Mouse (Mus musculus) MEL (cell line): ENCODE data around the gene Ccdc34.

ENCODE experiments used
- BHLHE40 ChIP-seq: IDR thresholded peaks from 2 replicates; pipeline ENCODE4 v1.6.1; 2012; ENCODE audit warnings: low read depth, mild to moderate bottlenecking, inconsistent platforms, low read length, improper control_type of control experiment, borderline replicate concordance
- CHD1 ChIP-seq: IDR thresholded peaks from 2 replicates; pipeline ENCODE4 v1.6.1; 2012; ENCODE audit warnings: low read depth, mild to moderate bottlenecking, inconsistent platforms, low read length, improper control_type of control experiment
- CTCF ChIP-seq, 3 experiments: IDR thresholded peaks in 2 of 3; conservative IDR thresholded peaks in 1 of 3; 2 replicates each; pipeline ENCODE4 v1.5.1; 2011 to 2012; ENCODE audit warnings: low read length in 3 of 3, low read depth in 2 of 3, mild to moderate bottlenecking in 2 of 3, improper control_type of control experiment in 1 of 3, inconsistent platforms in 1 of 3, mixed read lengths in 1 of 3, moderate library complexity in 1 of 3; ENCODE audit not compliant: control insufficient read depth in 1 of 3, insufficient read depth in 1 of 3, poor library complexity in 1 of 3, severe bottlenecking in 1 of 3
- ELF1 ChIP-seq: IDR thresholded peaks from 2 replicates; pipeline ENCODE4 v1.6.1; 2014; ENCODE audit warnings: low read depth, mild to moderate bottlenecking, inconsistent platforms, low read length, improper control_type of control experiment, moderate library complexity
- JUND ChIP-seq: IDR thresholded peaks from 2 replicates; pipeline ENCODE4 v1.6.1; 2011; ENCODE audit warnings: low read depth, mild to moderate bottlenecking, improper control_type of control experiment, low read length
- MYC ChIP-seq: IDR thresholded peaks from 2 replicates; pipeline ENCODE4 v1.6.1; 2011; ENCODE audit warnings: low read depth, mild to moderate bottlenecking, low read length, improper control_type of control experiment, moderate library complexity
- POLR2A ChIP-seq, 2 experiments: IDR thresholded peaks; 2 replicates each; pipeline ENCODE4 v1.6.1; 2011 to 2012; ENCODE audit warnings: low read length in 2 of 2, mild to moderate bottlenecking in 2 of 2, control low read depth in 1 of 2, improper control_type of control experiment in 1 of 2, low read depth in 1 of 2, moderate library complexity in 1 of 2; ENCODE audit not compliant: control insufficient read depth in 1 of 2, insufficient read depth in 1 of 2, poor library complexity in 1 of 2
- TAL1 ChIP-seq: IDR thresholded peaks from 2 replicates; pipeline ENCODE4 v1.6.1; 2012; ENCODE audit warnings: mild to moderate bottlenecking, inconsistent platforms, low read length, moderate library complexity, mixed read lengths
- USF2 ChIP-seq, 2 experiments: IDR thresholded peaks; 2 replicates each; pipeline ENCODE4 v1.6.1; 2011 to 2012; ENCODE audit warnings: improper control_type of control experiment in 2 of 2, low read length in 2 of 2, borderline replicate concordance in 1 of 2, inconsistent platforms in 1 of 2, low read depth in 1 of 2, mild to moderate bottlenecking in 1 of 2; ENCODE audit not compliant: insufficient read depth in 1 of 2
- ZNF384 ChIP-seq: IDR thresholded peaks from 2 replicates; pipeline ENCODE4 v1.6.1; 2012; ENCODE audit warnings: low read depth, mild to moderate bottlenecking, inconsistent platforms, low read length, improper control_type of control experiment

DNA sequence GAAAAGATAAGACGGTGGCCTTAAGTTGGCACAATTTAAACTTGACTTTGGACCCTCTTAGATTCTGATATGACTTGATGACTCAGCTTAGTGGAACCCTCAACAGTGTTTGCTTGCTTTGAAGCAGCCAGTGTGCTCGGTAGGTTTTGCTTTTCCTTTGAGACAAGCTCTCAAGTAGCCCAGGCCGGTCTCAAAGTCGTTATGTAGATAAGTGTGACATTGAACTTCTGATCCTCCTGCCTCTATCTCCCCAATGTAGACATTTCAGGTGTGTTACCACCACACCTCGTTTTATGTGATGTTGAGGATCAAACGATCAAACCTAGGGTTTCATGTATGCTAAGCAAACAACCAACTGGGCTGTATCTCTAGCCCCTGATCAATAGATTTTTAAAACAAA lies 55.4 kb downstream of the Ccdc34 start:
- TF ChIP-seq MYC, result no peak
- no peak for TF ChIP-seq CTCF (IDR thresholded peaks at IDR 0.05 in 2 of 3, conservative IDR thresholded peaks at IDR 0.05 in 1 of 3; ENCODE audit: control insufficient read depth in 1 of 3, insufficient read depth in 1 of 3, low read depth in 2 of 3, low read length in 3 of 3, poor library complexity in 1 of 3, severe bottlenecking in 1 of 3)
- no peak for TF ChIP-seq CHD1
- no peak for TF ChIP-seq TAL1
- TF ChIP-seq BHLHE40, result no peak
- no peak for TF ChIP-seq POLR2A (IDR thresholded peaks at IDR 0.05; ENCODE audit: control insufficient read depth in 1 of 2, insufficient read depth in 1 of 2, low read depth in 1 of 2, low read length in 2 of 2, poor library complexity in 1 of 2)
- TF ChIP-seq ZNF384, result no peak
- TF ChIP-seq USF2 (IDR thresholded peaks at IDR 0.05; ENCODE audit: borderline replicate concordance in 1 of 2, insufficient read depth in 1 of 2, low read depth in 1 of 2, low read length in 2 of 2), result no peak
- no peak for TF ChIP-seq JUND
- TF ChIP-seq ELF1, result no peak
